Mouse (Mus musculus) megakaryocyte progenitor cell, adult 5-6 weeks (primary cell): ENCODE data around the gene Tsc22d3. TPM values are rescaled to one million over a fixed set of nuclear protein-coding genes. Genes with fewer than 3 reads are reported as not detected.
"Not testable (repeated sequence)": the region's sequence is repeated elsewhere in the genome, so short reads cannot be mapped to it uniquely, and the experiment has no call there.

Source experiments
- ATAC-seq: replicated peaks from 2 replicates; pipeline ENCODE4 v1.8.0; 2016; ENCODE audit warnings: mild to moderate bottlenecking, moderate TSS enrichment, inconsistent platforms; ENCODE audit not compliant: poor library complexity
- total RNA-seq, 2 experiments: library from RNA; stranded (forward) in 1 of 2; stranded (reverse) in 1 of 2; fragments of 157-497, 149-512 nt in 1 of 2; fragments of 200-1000 nt in 1 of 2; gene quantifications; 2 replicates each; pipeline versions ENCODE4 v1.2.3 to v1.2.4; 2015 to 2017

Gene Tsc22d3
- total RNA-seq, 2 experiments from 2014 or later = 24.6 to 29.8 TPM

- ATAC-seq = peak; percentile 86
These were observed 32.6 kb downstream of the Tsc22d3 start for GRCm38 (mm10) chrX:140567711-140568407.

GRCm38 (mm10) chrX:140565759-140566158, 34.7 kb downstream of the Tsc22d3 start:
- ATAC-seq = peak; percentile 43

GRCm38 (mm10) chrX:140565212-140565611, 35.2 kb downstream of the Tsc22d3 start:
- no peak for ATAC-seq

GRCm38 (mm10) chrX:140564777-140565176, 35.7 kb downstream of the Tsc22d3 start:
- no peak for ATAC-seq

- ATAC-seq = no peak
These were observed 42.1 kb downstream of the Tsc22d3 start for GRCm38 (mm10) chrX:140558176-140558844.

- no peak for ATAC-seq
These were observed 44.5 kb downstream of the Tsc22d3 start for GRCm38 (mm10) chrX:140555965-140556364.

- no peak for ATAC-seq
These were observed 45.0 kb downstream of the Tsc22d3 start for GRCm38 (mm10) chrX:140555423-140555822.

- peak; percentile 41 for ATAC-seq
These were observed 52.6 kb downstream of the Tsc22d3 start for GRCm38 (mm10) chrX:140547660-140548419.

- ATAC-seq = peak; percentile 23; the same call in 1 of the 2 replicates
These were observed 55.7 kb downstream of the Tsc22d3 start for GRCm38 (mm10) chrX:140544737-140545136.

GRCm38 (mm10) chrX:140542938-140543673, 57.4 kb downstream of the Tsc22d3 start:
- ATAC-seq = peak; percentile 75

- peak; percentile 3 for ATAC-seq
These were observed 58.0 kb downstream of the Tsc22d3 start for GRCm38 (mm10) chrX:140542474-140542845.

GRCm38 (mm10) chrX:140541711-140542473, 58.6 kb downstream of the Tsc22d3 start:
- ATAC-seq = peak; percentile 10; the same call in 1 of the 2 replicates

- ATAC-seq = no peak
These were observed 59.9 kb downstream of the Tsc22d3 start for GRCm38 (mm10) chrX:140540500-140541114.

GRCm38 (mm10) chrX:140539831-140540230, 60.6 kb downstream of the Tsc22d3 start:
- not testable (repeated sequence) for ATAC-seq

GRCm38 (mm10) chrX:140539111-140539680, 61.3 kb downstream of the Tsc22d3 start:
- ATAC-seq = no peak

GRCm38 (mm10) chrX:140538649-140539048, 61.8 kb downstream of the Tsc22d3 start:
- ATAC-seq = no peak

GRCm38 (mm10) chrX:140537662-140538061, 62.8 kb downstream of the Tsc22d3 start:
- ATAC-seq = peak; percentile 78

GRCm38 (mm10) chrX:140535487-140535886, 65.0 kb downstream of the Tsc22d3 start:
- no peak for ATAC-seq

- ATAC-seq = no peak
These were observed 66.2 kb downstream of the Tsc22d3 start for GRCm38 (mm10) chrX:140534306-140534705.
